Mouse (Mus musculus) forebrain, embryonic 12.5 days (tissue): ENCODE data around the gene Parp14. TPM values are rescaled to one million over a fixed set of nuclear protein-coding genes. Genes with fewer than 3 reads are reported as not detected.

Experiments
- ATAC-seq: fragments of 200-750 bp; cut with Nextera tagmentation; 2 replicates; pipeline ENCODE4 v1.8.0; 2017; ENCODE audit warnings: moderate TSS enrichment; ENCODE audit not compliant: low FRiP score
- H3K27ac ChIP-seq: fragments of 300-500 bp; sonication (generic); 2 replicates; pipeline ENCODE4 v1.5.1; 2016; ENCODE audit warnings: mild to moderate bottlenecking
- H3K27me3 ChIP-seq: fragments of 300-500 bp; sonication (generic); 2 replicates; pipeline ENCODE4 v1.6.1; 2016; ENCODE audit warnings: mild to moderate bottlenecking
- H3K36me3 ChIP-seq: fragments of 300-500 bp; sonication (generic); replicated peaks from 2 replicates; pipeline ENCODE4 v1.6.1; 2016; ENCODE audit warnings: mild to moderate bottlenecking
- H3K4me1 ChIP-seq: fragments of 300-500 bp; sonication (generic); 2 replicates; pipeline ENCODE4 v1.6.1; 2016
- H3K4me2 ChIP-seq: fragments of 300-500 bp; sonication (generic); 2 replicates; pipeline ENCODE4 v1.6.1; 2016; ENCODE audit warnings: mild to moderate bottlenecking, moderate library complexity
- H3K4me3 ChIP-seq: fragments of 300-500 bp; sonication (generic); replicated peaks from 2 replicates; pipeline ENCODE4 v1.5.1; 2016; ENCODE audit warnings: mild to moderate bottlenecking
- H3K9ac ChIP-seq: fragments of 300-500 bp; sonication (generic); 2 replicates; pipeline ENCODE4 v1.6.1; 2016; ENCODE audit warnings: mild to moderate bottlenecking
- H3K9me3 ChIP-seq: fragments of 300-500 bp; sonication (generic); 2 replicates; pipeline ENCODE4 v1.6.1; 2016
- WGBS: fragments of 180-500 bp; shearing (Covaris S2); methylation state at CpG from one replicate; pipeline ENCODE4 v1.1.7; 2016; 5-methylcytosine and 5-hydroxymethylcytosine counted together
- polyA plus RNA-seq: library from polyadenylated mRNA; unstranded; fragments of >200 nt; fragmentation: Nextera tagmentation; extraction: Ambion mirVana; gene quantifications from 2 replicates; pipeline ENCODE4 v1.2.1, GENCODE M21; 2016

Parp14 gene
- polyA plus RNA-seq, 1 experiment from 2014 or later: 0.28 TPM

- Histone ChIP-seq H3K4me2 (no peak overlapping the region), H3K27me3 (no peaks in the 10 kb centered on the region), H3K4me3 (no peak overlapping the region), H3K36me3 (no peaks in the 10 kb centered on the region), H3K27ac (no peak overlapping the region), H3K4me1 (no peaks in the 10 kb centered on the region), H3K9ac (no peak overlapping the region), H3K9me3 (no peaks in the 10 kb centered on the region)
- no peak for ATAC-seq
- 100% methylated on average over 1 of the region's 1 CpGs for WGBS
Measured at GRCm38 (mm10) chr16:35862057-35862456, 9.3 kb downstream of the Parp14 start.

- no peaks in the 10 kb centered on the region for H3K4me1 ChIP-seq
- no peak for ATAC-seq
- no peaks in the 10 kb centered on the region for H3K27me3 ChIP-seq
- no peak overlapping the region for H3K4me3 ChIP-seq
- H3K9ac ChIP-seq: no peak overlapping the region
- H3K36me3 ChIP-seq: no peaks in the 10 kb centered on the region
- H3K9me3 ChIP-seq: no peaks in the 10 kb centered on the region
- no peak overlapping the region for H3K4me2 ChIP-seq
- H3K27ac ChIP-seq: no peak overlapping the region
- WGBS: 86% methylated on average over 16 of the region's 16 CpGs
Measured at GRCm38 (mm10) chr16:35860236-35860635, 11.1 kb downstream of the Parp14 start.

GRCm38 (mm10) chr16:35856766-35857165 is 14.6 kb downstream of the Parp14 start:
- 93% methylated on average over 18 of the region's 18 CpGs for WGBS
- no peak for ATAC-seq
- H3K27ac ChIP-seq: no peak overlapping the region

GRCm38 (mm10) chr16:35855846-35856245 is 15.5 kb downstream of the Parp14 start:
- ATAC-seq: no peak
- H3K9me3 ChIP-seq: no peaks in the 10 kb centered on the region

More at GRCm38 (mm10) chr16:35856766-35857165, 14.6 kb downstream of the Parp14 start:
- Histone ChIP-seq H3K9ac (no peak overlapping the region), H3K4me2 (no peak overlapping the region), H3K4me3 (no peak overlapping the region), H3K9me3 (no peaks in the 10 kb centered on the region), H3K36me3 (no peaks in the 10 kb centered on the region), H3K27me3 (no peaks in the 10 kb centered on the region), H3K4me1 (no peaks in the 10 kb centered on the region)

GRCm38 (mm10) chr16:35847138-35847537 is 24.2 kb downstream of the Parp14 start:
- H3K4me1 ChIP-seq: no peaks in the 10 kb centered on the region
- H3K27me3 ChIP-seq: no peaks in the 10 kb centered on the region
- H3K27ac ChIP-seq: no peak overlapping the region
- H3K4me2 ChIP-seq: no peak overlapping the region
- no peaks in the 10 kb centered on the region for H3K9me3 ChIP-seq
- ATAC-seq: no peak
- no peak overlapping the region for H3K9ac ChIP-seq
- H3K4me3 ChIP-seq: no peak overlapping the region
- no peaks in the 10 kb centered on the region for H3K36me3 ChIP-seq

More at GRCm38 (mm10) chr16:35855846-35856245, 15.5 kb downstream of the Parp14 start:
- Histone ChIP-seq H3K27ac (no peak overlapping the region), H3K9ac (no peak overlapping the region), H3K4me2 (no peak overlapping the region), H3K27me3 (no peaks in the 10 kb centered on the region), H3K4me1 (no peaks in the 10 kb centered on the region), H3K4me3 (no peak overlapping the region), H3K36me3 (no peaks in the 10 kb centered on the region)
- WGBS: 85% methylated on average over 4 of the region's 4 CpGs

GRCm38 (mm10) chr16:35839680-35840079 is 31.7 kb downstream of the Parp14 start:
- Histone ChIP-seq H3K4me2 (no peak overlapping the region), H3K9ac (no peak overlapping the region), H3K27me3 (no peaks in the 10 kb centered on the region), H3K4me1 (no peaks in the 10 kb centered on the region), H3K27ac (no peak overlapping the region), H3K36me3 (no peaks in the 10 kb centered on the region), H3K4me3 (no peak overlapping the region), H3K9me3 (0 out of 2 replicates have a peak, but pooled peaks cover 5% of the 10 kb centered on the region)
- WGBS: 24% methylated on average over 1 of the region's 1 CpGs
- no peak for ATAC-seq

GRCm38 (mm10) chr16:35834653-35835052 is 36.7 kb downstream of the Parp14 start:
- H3K9me3 ChIP-seq: 0 out of 2 replicates have a peak, but pooled peaks cover 5% of the 10 kb centered on the region
- WGBS: 91% methylated on average over 8 of the region's 8 CpGs
- no peak overlapping the region for H3K27ac ChIP-seq
- H3K4me1 ChIP-seq: no peaks in the 10 kb centered on the region
- no peaks in the 10 kb centered on the region for H3K27me3 ChIP-seq
- no peak overlapping the region for H3K4me3 ChIP-seq
- no peaks in the 10 kb centered on the region for H3K36me3 ChIP-seq
- ATAC-seq: no peak
- H3K4me2 ChIP-seq: no peak overlapping the region
- no peak overlapping the region for H3K9ac ChIP-seq

- Histone ChIP-seq H3K27ac (no peak overlapping the region), H3K4me2 (no peak overlapping the region), H3K9ac (no peak overlapping the region), H3K4me3 (no peak overlapping the region), H3K9me3 (0 out of 2 replicates have a peak, but pooled peaks cover 5% of the 10 kb centered on the region), H3K36me3 (peaks cover under 1% of the 10 kb centered on the region), H3K4me1 (no peaks in the 10 kb centered on the region), H3K27me3 (no peaks in the 10 kb centered on the region)
- WGBS: 85% methylated on average over 3 of the region's 3 CpGs
- ATAC-seq: no peak
Measured at GRCm38 (mm10) chr16:35832926-35833325, 38.4 kb downstream of the Parp14 start.

GRCm38 (mm10) chr16:35829999-35830398 is 41.3 kb downstream of the Parp14 start:
- no peaks in the 10 kb centered on the region for H3K9me3 ChIP-seq
- 20% methylated on average over 7 of the region's 7 CpGs for WGBS
- no peaks in the 10 kb centered on the region for H3K4me1 ChIP-seq
- no peak overlapping the region for H3K27ac ChIP-seq
- no peak overlapping the region for H3K4me2 ChIP-seq
- H3K9ac ChIP-seq: no peak overlapping the region
- peaks cover 14% of the 10 kb centered on the region for H3K36me3 ChIP-seq
- no peak for ATAC-seq
- no peak overlapping the region for H3K4me3 ChIP-seq
- H3K27me3 ChIP-seq: no peaks in the 10 kb centered on the region

- Histone ChIP-seq H3K27ac (no peak overlapping the region), H3K4me1 (no peaks in the 10 kb centered on the region), H3K36me3 (peaks cover 23% of the 10 kb centered on the region), H3K9me3 (no peaks in the 10 kb centered on the region), H3K27me3 (no peaks in the 10 kb centered on the region), H3K9ac (no peak overlapping the region), H3K4me3 (no peak overlapping the region), H3K4me2 (no peak overlapping the region)
- WGBS: 40% methylated on average over 13 of the region's 13 CpGs
- ATAC-seq: peak; percentile 88
Measured at GRCm38 (mm10) chr16:35817255-35818089, 53.9 kb downstream of the Parp14 start.

- H3K4me1 ChIP-seq: no peaks in the 10 kb centered on the region
- H3K9ac ChIP-seq: no peak overlapping the region
- ATAC-seq: no peak
- H3K4me3 ChIP-seq: no peak overlapping the region
- H3K4me2 ChIP-seq: no peak overlapping the region
- H3K36me3 ChIP-seq: peaks cover 8% of the 10 kb centered on the region; the same call in 1 of the 2 replicates
- H3K9me3 ChIP-seq: no peaks in the 10 kb centered on the region
- WGBS: 87% methylated on average over 3 of the region's 3 CpGs
- no peak overlapping the region for H3K27ac ChIP-seq
- H3K27me3 ChIP-seq: no peaks in the 10 kb centered on the region
Measured at GRCm38 (mm10) chr16:35813119-35813518, 58.2 kb downstream of the Parp14 start.

- 88% methylated on average over 2 of the region's 2 CpGs for WGBS
- no peaks in the 10 kb centered on the region for H3K27me3 ChIP-seq
- no peaks in the 10 kb centered on the region for H3K9me3 ChIP-seq
- H3K4me3 ChIP-seq: no peak overlapping the region
- peaks cover under 1% of the 10 kb centered on the region; the same call in 1 of the 2 replicates for H3K36me3 ChIP-seq
- no peak overlapping the region for H3K9ac ChIP-seq
- ATAC-seq: no peak
- no peak overlapping the region for H3K4me2 ChIP-seq
- no peak overlapping the region for H3K27ac ChIP-seq
- no peaks in the 10 kb centered on the region for H3K4me1 ChIP-seq
Measured at GRCm38 (mm10) chr16:35808838-35809237, 62.5 kb downstream of the Parp14 start.

- no peak for ATAC-seq
- H3K4me3 ChIP-seq: no peak overlapping the region
- H3K4me1 ChIP-seq: no peaks in the 10 kb centered on the region
- H3K9me3 ChIP-seq: no peaks in the 10 kb centered on the region
- H3K4me2 ChIP-seq: no peak overlapping the region
- 85% methylated on average over 4 of the region's 4 CpGs for WGBS
- H3K27ac ChIP-seq: no peak overlapping the region
- H3K36me3 ChIP-seq: no peaks in the 10 kb centered on the region; the same call in 1 of the 2 replicates
- no peaks in the 10 kb centered on the region for H3K27me3 ChIP-seq
- no peak overlapping the region for H3K9ac ChIP-seq
Measured at GRCm38 (mm10) chr16:35807663-35807992, 63.7 kb downstream of the Parp14 start.
